Mouse (Mus musculus) adrenal gland, adult (tissue): Measurements from ENCODE around the gene Snupn.
A peak's percentile ranks its signal among the peaks of the same experiment; 100 is the strongest.
"Not testable (repeated sequence)": the region's sequence is repeated elsewhere in the genome, so short reads cannot be mapped to it uniquely, and the experiment has no call there.

Experiments used
- DNase-seq, 2 experiments: peaks; one replicate each; pipeline ENCODE4 v3.0.0; 2022 to 2023; ENCODE audit warnings: low spot score in 1 of 2; ENCODE audit not compliant: inconsistent age in 2 of 2

Snupn gene

GRCm38 (mm10) chr9:56929496-56929895, 21.2 kb upstream of the Snupn start:
- peak in 1 of 2 experiments; percentile 40 for DNase-seq

DNA sequence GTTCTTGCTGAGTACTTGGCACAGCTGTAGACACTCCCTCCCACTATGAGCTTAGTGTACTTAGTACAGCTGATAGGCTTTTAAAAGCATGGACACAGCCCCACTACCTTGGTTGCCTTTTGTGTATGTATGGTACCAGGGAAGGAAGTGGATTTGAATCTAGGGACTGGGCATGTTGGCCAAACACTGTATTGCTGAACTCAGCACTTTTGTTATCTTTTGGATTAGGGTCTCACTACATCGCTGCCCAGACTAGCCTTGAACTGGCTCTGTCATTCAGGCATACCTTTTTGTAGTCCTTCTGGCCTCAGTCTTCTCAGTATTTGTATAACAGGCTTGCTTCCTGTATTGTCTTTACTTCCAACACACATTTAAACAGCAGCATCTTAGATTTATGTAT, 20.1 kb upstream of the Snupn start:
- no peak for DNase-seq

DNA sequence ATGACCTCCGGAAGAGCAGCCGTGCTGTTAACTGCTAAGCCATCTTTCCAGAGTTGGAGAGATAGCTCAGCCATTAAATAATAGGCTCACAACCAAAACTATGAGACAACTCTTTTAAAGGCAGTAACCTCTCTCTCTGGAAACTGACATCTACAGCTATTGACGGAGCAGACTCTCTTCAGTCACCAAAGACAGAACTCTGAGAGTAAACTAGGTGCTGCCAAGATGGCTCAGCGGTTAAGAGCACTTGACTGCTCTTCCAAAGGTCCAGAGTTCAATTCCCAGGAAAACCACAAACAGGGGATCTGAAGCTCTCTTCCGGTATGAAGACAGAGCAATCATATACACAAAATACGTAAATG, 13.8 kb upstream of the Snupn start:
- DNase-seq = no peak

DNA sequence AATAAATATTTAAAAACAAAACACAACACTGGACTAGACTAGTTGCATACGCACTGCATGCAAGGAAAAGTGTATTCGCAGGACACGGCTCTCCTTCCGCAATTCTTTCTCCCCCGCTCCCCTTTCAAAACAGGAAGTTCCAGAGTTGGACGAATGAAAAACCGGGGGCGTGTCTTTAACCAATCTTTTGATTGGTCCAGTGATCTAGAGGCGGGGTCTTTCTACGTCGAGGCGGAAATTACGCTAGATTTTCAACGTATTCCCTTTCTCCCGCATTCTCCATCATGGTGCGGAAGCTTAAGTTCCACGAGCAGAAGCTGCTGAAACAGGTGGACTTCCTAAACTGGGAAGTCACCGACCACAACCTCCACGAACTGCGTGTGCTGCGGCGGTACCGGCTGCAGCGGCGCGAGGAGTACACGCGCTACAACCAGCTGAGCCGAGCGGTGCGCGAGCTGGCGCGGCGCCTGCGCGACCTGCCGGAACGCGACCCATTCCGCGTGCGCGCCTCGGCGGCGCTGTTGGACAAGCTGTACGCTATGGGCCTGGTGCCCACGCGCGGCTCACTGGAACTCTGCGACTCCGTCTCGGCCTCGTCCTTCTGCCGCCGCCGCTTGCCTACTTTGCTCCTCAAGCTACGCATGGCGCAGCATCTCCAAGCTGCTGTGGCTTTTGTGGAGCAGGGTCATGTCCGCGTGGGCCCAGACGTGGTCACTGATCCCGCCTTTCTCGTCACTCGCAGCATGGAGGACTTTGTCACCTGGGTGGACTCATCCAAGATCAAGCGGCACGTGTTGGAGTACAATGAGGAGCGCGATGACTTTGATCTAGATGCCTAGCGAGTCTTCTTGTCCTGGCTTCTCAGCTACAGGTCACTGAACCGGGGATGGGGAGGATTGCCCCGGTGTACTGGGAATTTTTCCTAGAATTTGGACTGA, 13.2 kb upstream of the Snupn start, which contains the start of gene Imp3:
Gene Imp3, plus strand, starts transcription at position 253 of the 938 bp plus-strand sequence.
- DNase-seq = peak; percentile 91 to 97

GRCm38 (mm10) chr9:56938374-56938773, 12.3 kb upstream of the Snupn start:
- DNase-seq = peak; percentile 15 to 74

- peak; percentile 32 to 81 for DNase-seq
Observed at GRCm38 (mm10) chr9:56947481-56947880, 3.2 kb upstream of the Snupn start.

DNA sequence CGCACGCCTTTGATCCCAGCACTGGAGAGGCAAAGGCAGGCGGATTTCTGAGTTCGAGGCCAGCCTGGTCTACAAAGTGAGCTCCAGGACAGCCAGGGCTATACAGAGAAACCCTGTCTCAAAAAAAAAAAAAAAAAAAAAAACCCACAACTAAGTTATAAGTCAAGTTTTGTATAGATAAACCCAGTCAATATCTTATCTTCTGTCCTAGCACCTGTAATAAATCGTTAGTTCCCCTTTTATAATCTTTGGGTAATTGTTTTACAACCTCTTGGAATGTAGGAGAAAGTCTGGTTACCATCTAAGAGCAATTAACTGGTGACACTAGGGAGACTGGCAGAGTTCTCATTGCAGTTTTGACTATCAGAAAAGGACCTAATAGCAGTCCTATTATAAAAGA, 2.0 kb upstream of the Snupn start:
- not testable (repeated sequence) for DNase-seq

DNA sequence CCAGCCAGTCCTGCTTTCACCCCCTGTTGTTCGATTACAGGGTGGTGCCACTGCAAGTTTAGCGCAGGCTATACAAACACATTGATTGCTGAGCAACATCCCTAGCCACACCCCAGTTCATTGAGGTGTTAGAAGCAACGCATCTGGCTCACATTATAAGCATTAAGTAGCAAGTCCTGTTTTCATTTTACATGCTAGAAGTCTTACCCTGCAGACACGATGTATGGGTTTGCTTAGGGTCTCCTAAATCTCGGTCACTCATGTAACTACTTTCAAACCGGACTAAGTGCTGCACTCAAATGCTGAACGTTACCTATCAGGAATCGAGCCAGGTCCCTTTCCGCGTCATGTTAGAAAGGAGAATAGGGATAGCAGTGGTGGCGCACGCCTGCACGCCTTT, 911 bp upstream of the Snupn start:
- peak; percentile 14 to 54 for DNase-seq

DNA sequence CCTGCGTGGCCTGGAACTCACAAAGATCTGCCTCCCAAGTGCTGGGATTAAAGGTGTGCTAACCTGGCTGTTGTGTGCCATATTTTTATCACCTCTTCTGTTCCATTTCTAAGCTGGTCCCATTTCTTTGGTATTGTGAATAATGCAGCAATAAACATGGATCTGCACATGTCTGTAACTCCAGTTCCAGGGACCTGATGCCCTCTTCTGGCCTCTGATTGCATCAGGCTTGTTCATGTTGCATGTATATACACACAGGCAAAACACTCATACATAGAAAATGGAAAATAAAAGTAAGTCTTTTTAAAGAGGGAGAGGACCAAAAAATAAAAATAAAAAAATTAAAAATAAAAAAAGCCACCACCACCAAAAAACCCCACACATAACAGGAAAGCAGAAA, 2.9 kb downstream of the Snupn start:
- no peak for DNase-seq

DNA sequence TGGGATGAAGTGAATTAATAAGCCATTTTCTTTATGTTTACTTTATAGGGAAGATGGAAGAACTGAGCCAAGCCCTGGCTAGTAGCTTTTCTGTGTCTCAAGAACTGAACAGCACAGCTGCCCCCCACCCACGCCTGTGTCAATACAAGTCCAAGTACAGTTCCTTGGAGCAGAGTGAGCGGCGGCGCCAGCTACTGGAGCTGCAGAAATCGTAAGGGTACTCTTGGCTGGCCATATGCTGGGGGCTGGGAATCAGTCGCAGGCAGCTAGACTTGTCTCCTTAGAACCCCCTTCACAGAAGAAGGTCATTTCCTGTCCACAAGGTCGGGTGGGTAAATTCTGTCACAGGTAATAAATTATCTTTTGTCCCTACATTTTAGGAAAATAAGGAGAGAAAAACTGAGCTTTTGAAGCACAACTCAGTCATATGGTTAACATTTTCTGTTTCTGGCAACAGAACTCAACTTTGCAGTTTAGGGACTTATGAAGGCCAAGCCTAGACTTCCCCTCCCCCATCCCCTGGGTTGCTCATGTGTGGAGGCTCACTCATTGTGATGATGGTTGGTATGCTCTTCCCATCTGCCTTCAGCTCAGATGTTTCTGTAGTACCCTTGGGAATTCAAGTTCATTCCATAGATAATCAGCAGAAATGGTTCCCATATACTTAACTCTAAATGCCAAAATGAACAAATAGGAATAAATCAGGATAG, 6.4 kb downstream of the Snupn start:
- peak in 1 of 2 experiments; percentile 46 for DNase-seq

DNA sequence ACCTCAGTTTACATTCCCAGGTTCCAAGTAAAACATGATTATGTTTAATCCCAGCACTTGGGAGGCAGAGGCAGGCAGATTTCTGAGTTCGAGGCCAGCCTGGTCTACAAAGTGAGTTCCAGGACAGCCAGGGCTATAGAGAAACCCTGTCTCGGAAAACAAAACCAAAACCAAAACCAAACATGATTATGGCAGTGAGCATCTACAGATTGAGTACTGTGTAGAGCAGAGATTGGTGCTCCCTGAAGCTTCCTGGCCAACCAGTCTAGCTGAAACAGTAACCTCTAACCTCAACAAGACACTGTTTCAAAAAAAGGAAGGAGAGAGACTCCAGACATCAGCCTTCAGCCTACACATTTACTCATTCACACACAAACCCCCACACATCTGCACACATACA, 8.0 kb downstream of the Snupn start:
- no peak for DNase-seq

DNA sequence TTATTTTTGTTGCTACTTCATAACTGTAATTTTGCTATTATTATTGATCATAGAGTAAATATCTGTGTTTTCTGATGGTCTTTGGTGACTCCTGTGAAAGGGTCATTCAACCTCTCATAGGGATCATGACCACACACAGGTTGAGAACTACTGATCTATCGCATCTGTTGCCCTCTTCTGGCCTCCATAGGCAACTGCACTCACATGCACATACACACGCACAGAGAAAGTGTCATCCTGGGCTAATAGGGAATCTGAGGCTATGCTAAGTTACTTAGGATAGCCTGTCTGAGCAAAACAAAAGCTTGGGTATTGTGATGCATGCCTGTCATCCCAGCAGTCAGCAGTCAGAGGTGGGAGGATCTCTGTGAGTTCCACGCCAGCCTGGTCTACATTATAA, 10.9 kb downstream of the Snupn start:
- no peak for DNase-seq

GRCm38 (mm10) chr9:56970158-56970557, 19.5 kb downstream of the Snupn start:
- no peak for DNase-seq

DNA sequence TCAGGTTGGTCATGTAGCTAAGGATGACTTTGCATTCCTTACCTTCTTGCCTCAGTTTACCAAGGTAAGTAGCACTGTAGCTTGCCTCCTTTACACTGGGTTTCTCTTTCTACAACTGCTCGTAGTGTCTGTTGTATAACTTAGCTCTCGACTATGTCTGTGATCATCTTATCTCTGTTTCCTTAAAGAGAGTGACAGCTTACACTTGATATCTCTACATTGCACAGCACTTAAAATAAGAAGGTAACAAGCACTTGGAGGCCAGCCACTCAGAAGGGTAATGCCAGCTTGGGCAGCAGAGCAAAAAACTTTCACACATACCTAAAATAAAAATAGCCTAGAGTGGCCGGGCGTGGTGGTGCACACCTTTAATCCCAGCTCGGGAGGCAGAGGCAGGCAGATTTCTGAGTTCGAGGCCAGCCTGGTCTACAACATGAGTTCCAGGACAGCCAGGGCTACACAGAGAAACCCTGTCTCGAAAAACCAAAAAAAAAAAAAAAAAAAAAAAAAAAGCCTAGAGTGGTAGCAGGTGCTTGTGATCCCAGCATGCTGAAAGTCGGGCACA, 23.4 kb downstream of the Snupn start:
- DNase-seq = no peak

DNA sequence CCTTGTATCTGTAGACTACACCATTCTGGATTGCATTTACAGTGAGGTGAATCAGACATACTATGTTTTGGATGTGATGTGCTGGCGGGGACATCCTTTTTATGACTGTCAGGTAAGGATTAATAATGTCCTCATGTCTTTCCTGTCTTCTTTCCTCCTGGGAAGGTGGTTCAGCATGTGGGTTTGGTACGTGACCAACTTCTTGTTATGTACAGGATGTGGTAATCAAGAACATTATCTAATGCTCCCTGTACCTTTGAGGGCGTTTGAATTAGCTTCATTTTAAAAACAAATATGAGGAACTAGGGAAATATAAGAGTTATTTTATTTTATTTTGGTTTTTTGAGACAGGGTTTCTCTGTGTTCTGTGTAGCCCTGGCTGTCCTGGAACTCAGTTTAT, 24.5 kb downstream of the Snupn start:
- DNase-seq = no peak

GRCm38 (mm10) chr9:56980186-56980585, 29.5 kb downstream of the Snupn start:
- no peak for DNase-seq

GRCm38 (mm10) chr9:56981502-56981901, 30.8 kb downstream of the Snupn start:
- no peak for DNase-seq

GRCm38 (mm10) chr9:56994286-56995197, 43.9 kb downstream of the Snupn start, which contains the start of gene Ptpn9:
Gene Ptpn9 (plus strand): TSS chr9:56994923.
- DNase-seq = peak; percentile 94 to 98

DNA sequence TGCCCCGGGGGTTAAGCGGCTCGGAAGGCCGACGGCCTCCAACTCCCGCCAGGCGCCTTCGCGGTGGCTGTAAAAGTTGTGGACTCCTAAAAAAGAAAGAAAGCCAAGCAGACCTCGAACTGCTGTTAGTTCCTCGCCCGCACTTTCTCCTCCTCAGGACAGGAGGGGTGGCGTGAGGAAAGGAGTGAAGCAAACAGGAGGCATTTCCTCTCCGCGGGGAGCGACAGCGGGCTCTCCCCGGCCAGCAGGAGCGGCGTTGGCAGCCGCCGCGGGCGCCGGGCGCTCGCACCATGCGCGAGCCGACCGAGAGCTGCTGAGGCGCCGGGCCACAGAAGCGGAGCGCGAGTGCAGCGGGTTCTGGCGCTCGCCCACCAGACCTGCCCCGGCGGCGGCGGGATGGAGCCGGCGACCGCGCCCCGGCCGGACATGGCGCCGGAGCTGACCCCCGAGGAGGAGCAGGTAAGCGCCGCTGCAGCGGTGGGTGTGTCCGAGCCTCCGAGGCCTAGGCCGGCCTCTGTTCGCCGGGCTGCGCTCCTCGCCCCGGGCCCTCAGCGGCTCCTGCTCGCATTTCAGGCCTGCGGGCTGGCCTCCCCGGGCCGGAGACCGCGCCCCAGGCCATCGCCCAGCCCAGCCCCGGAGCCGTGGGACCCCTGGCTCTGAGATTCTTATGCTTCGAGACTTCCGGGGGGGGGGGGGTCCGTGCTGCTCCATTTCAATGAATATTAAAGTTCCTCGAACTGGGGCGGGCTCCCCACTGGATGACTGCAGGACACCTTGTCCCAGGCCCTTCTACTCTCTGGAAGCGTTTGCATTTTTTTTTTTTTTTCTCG, 44.7 kb downstream of the Snupn start:
- peak; percentile 81 to 91 for DNase-seq

- peak; percentile 53 to 86 for DNase-seq
Observed at GRCm38 (mm10) chr9:56996028-56996346, 45.3 kb downstream of the Snupn start.
